Mouse (Mus musculus) spleen, postnatal 0 days (tissue): ENCODE results near the gene Acpp. TPM values are rescaled to one million over a fixed set of nuclear protein-coding genes. Genes with fewer than 3 reads are reported as not detected.

Source experiments
- polyA plus RNA-seq: library from polyadenylated mRNA; unstranded; fragments of >200 nt; fragmentation: Nextera tagmentation; extraction: Ambion mirVana; gene quantifications from 2 replicates; pipeline ENCODE4 v1.2.1, GENCODE M21; 2015

The Acpp gene
- 1.5 and 1.7 TPM in 2 replicates for polyA plus RNA-seq

GRCm38 (mm10) chr9:104337183-104337931 is at the start of gene Acpp:
Gene Acpp, minus strand, starts transcription at chr9:104337748.

GRCm38 (mm10) chr9:104262823-104263352 is 74.7 kb downstream of the Acpp start, which contains the start of gene Dnajc13:
Gene Dnajc13, minus strand, starts transcription at chr9:104262930.

Other genes with a start within 250 kb of the Acpp start
- gene Ackr4, start 210.8 kb downstream of the Acpp start, polyA plus RNA-seq = 0.56 and 0.72 TPM in 2 replicates
- gene Dnajc13, start 74.8 kb downstream of the Acpp start, polyA plus RNA-seq = 8.1 and 9.8 TPM in 2 replicates
- gene Cpne4, start 209.5 kb upstream of the Acpp start, polyA plus RNA-seq = 0.08 and 0.17 TPM in 2 replicates